Mouse (Mus musculus): ENCODE measurements around the gene Smok2b.
"Not testable (repeated sequence)": the region's sequence is repeated elsewhere in the genome, so short reads cannot be mapped to it uniquely, and the experiment has no call there.

- TF ChIP-seq CTCF (IDR thresholded peaks at IDR 0.05; ENCODE audit: borderline replicate concordance, insufficient read depth, low read length); POLR2A (IDR thresholded peaks at IDR 0.05; ENCODE audit: low read depth, low read length): not testable (repeated sequence)
These were observed 21.6 kb upstream of the Smok2b start for GRCm38 (mm10) chr17:13208460-13208859.
